Mouse (Mus musculus): ENCODE data around the gene Dyrk1a.

Gene Dyrk1a

DNA sequence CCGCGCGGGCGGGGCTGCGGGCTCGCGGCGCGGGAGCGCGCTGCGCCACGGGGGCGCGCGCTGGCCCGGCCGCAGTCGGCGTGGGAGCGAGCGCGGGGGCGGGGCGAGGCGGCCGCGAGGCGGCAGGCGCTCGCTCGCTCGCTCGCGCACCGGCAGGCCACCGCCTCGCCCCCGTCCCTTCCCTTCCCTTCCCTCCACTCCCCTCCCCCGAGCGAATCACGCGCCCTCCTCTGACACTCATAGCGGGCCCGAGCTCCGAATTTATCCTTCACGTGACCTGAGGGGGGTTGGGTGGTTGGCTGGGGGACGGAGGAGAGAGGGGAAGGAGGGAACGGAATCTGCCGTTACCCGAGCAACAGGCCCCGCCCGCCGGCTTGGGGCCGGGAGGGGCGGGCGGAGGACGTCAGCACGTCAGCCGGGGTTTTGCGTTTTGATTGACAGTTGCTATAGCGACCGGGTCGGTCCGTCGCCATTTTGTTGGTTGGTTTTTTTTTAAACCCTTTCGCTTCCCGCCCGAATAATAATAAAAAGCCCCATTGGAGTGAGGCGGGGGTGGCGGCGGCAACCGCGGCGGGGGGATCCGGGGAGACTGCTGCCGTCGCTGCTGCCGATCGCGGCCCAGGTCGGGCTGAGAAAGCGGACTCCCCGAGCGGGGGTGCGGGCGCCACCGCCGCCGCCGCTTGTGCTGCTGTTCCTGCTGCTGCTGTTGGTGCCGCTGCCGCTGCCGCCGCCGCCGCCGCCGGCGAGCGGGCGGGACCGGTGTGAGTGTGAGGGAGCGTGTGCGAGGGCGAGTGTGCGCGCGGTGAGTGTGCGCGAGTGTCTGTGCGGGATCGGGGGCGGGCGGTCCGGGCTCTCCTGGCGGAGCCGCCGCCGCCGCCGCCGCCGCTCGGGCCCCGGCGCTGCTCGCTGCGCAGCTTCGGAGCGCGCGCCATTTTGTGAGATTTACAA, at the start of gene Dyrk1a:
Gene Dyrk1a (plus strand): TSS at position 782 of the 948 bp plus-strand sequence.
- DNase-seq (ENCODE audit: extremely low read depth, insufficient read length, low spot score), result peak; percentile 99

DNA sequence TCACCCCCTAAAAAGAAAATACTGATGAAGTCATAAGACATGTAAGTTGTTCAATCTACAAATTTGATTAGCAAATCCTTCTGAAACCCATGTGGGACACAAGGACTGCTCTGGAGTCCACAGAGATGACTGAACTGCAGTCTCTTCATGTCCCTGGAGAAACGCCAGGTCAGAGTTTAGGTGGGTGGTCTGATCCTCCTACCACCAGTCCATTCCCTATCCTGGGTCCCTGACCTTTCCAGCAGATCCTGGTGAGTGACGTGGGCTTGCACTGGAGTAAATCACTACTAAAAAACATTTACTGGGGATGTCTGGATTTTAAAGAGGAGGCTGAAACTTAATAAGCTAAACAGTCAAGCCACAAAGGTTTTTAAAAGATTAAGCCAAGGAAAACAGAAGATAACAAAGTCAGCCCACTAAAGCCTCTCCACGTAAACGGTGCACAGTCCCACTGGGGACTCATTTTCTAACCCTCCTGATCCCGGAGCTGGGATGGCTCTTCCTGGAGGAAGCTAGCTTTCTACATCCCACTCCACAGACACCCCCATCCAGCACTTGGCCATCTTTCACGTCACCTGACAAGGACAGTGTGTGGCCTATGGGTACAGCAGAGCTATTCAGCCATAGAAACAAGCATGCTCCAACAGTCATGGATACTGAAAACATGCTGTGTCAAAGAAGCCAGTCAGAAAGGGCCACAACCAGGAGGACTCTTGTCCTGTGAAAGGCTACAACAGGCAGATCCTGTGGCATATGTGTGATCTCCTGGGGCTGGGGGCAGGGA, 46.0 kb upstream of the Dyrk1a start:
- DNase-seq (ENCODE audit: extremely low read depth, insufficient read length, low spot score), result no peak

GRCm38 (mm10) chr16:94524691-94525090, 45.1 kb upstream of the Dyrk1a start:
- DNase-seq (ENCODE audit: extremely low read depth, insufficient read length, low spot score), result no peak

GRCm38 (mm10) chr16:94525955-94526343, 43.9 kb upstream of the Dyrk1a start:
- DNase-seq (ENCODE audit: extremely low read depth, insufficient read length, low spot score), result no peak

DNA sequence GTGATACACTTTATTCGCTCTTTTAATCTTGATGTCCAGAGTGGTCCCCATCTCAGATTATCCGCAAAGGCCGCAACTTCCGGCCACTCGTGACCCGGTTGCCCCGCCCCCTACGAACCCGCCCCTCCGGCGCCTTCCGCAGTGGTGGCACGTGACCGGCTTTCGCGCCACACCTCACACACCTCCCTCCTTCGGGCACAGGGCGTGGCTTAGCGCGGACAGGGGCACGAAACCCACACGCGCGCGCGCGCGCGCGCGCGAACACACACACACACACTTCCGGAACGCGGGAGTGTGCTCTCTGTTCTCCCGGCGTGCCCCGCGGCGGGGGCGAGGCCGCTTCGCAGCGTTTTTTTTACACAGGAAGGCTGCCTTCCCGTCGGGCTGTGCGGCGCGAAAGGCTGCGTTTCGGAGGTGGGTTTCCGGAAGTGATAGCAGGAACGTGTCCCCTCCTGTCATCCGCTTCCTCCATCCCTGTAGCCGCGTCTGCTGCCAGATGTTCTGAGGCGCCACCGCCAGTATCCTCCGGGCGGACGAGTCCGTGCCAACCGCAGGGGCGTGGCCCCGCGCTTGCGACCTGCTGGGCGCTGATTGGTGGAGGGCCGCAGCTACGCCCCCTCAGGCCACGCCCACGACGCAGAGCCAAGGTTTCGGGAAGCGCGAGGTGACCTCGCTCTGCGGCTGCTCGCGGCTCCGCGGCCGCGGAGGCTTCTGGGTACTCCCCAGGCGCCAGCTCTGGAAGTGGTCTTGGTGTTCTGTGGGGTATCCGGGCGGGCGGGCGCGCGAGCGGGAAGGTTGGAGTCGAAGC, 43.3 kb upstream of the Dyrk1a start, which contains the start of gene Vps26c:
Gene Vps26c (minus strand): TSS at position 487 of the 808 bp plus-strand sequence.
- peak; percentile 99 for DNase-seq (ENCODE audit: extremely low read depth, insufficient read length, low spot score)

DNA sequence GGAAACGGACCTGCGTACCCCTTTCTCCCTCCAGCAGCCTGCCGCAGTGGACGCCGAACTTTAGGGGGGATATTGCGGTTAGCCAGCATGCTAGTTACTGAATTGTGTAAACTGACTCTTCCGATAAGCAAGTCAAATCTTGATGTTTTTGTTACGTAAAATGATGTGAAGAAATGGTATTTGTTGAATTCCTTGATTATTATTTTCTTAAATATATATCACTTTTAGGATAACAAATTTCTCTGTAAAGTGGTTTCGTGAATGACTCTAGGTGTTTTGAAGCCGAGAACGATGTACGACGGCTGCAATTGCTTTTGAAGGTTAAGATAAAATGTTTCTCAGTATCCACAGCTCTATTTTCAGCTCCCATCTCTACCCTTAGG, 42.7 kb upstream of the Dyrk1a start:
- no peak for DNase-seq (ENCODE audit: extremely low read depth, insufficient read length, low spot score)

GRCm38 (mm10) chr16:94527546-94527945, 42.3 kb upstream of the Dyrk1a start:
- no peak for DNase-seq (ENCODE audit: extremely low read depth, insufficient read length, low spot score)

DNA sequence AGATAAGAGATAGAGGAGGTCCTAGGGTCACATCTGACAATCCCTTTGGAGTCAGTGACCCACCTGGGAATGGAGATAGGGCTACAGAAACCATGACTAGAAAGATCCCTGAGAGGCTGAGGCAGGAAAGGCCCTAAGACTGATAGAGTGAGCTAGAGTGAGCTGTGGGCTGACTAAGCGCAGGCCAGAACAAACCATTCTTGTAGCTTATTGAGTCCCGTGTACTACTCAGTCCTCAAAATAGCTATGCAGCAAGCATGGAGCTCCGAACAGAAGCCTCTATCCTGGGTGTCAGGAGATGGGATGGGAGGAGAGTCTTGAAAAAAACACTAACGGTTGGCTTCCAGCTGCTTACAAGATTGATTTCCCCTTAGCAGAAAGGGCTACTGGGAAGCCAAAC, 38.5 kb upstream of the Dyrk1a start:
- no peak for DNase-seq (ENCODE audit: extremely low read depth, insufficient read length, low spot score)

DNA sequence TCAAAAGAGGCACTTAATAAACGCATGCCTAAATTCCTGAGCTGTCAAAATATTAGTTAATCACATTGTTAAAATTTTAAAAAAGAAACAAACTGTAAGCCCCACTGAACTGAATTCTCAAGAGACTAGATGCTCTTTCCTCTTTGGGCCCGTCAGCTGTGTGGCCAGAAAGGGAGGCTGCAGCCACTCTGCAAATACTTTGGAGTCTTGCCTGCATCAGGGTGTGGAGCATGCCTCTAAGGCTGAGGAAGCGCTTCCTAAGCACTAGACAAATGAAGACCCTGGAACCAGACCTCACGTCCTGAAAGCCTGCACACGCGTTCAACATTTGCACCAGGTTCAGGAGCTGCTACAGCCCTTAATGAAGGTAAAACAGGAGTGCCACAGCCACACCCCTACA, 36.1 kb upstream of the Dyrk1a start:
- no peak for DNase-seq (ENCODE audit: extremely low read depth, insufficient read length, low spot score)

- DNase-seq (ENCODE audit: extremely low read depth, insufficient read length, low spot score), result no peak
Observed at GRCm38 (mm10) chr16:94535716-94536115, 34.1 kb upstream of the Dyrk1a start.

DNA sequence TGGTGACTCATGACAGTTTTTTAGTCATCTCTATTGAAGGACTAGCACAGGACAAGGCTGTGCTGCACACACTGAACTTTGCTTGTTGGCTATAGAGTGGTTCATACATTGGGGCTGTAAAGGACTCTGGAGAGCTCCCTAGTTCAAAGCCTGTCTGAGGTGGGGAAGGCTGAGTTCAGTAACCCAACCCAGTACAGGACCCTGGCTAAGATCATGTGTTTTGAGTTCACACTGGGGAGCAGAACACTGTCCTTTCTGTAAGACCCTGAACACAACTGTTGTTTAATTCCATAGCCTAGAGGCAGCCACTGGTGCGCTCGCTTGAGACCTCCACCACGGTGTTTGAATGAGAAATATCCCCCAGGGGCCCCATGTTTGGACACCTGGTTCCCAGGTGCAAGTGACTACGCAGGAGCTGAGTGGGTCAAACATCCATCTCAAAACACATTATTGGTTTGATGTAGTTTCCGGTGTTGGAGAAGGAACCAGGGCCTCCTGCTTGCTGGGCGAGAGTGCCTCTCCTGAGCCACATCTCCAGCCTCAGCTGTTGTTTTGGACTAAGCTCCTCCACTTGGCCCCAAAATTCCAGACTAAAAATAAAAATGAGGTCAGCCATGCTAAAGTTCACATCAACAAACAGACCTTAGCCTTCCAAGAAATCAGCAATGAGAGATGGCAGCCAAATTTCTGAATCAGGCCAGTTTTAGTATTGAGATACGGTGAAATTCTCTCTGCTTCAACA, 33.2 kb upstream of the Dyrk1a start:
- DNase-seq (ENCODE audit: extremely low read depth, insufficient read length, low spot score), result no peak

DNA sequence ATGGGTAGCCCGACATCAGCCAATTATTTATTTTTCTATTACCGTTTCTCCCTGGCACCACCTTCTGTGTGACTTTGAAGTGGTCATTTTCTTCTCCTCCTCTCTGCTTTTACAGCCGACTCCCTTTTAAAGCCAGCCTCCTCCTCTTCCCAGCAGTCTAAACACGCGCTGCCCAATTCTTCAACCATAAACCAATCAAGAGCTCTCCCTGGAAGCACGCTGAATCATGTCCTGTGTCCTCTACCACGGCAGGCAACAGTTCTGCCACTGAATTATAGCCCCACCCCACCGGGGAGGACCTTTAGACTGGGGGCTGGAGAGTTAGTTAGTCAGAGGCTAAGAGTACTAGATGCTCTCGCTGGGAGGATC, 32.7 kb upstream of the Dyrk1a start:
- peak; percentile 66 for DNase-seq (ENCODE audit: extremely low read depth, insufficient read length, low spot score)

DNA sequence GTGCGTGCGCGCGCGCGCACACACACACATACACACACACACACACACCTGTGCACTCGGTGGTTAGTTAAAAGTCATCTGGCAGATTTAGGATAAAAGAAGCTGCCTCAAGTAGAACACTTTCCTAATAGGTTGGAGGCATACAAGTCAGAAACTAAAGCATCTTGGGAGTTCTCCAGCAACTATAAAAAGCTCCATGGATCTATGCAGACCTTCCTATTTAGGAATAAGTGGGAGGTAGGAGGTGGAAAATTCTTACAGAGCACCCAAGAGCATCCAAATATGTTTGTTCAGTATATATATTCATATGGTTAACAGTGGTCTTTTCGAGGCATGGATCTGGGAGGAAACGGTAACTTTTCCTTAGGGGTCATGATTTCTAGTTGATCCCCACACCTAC, 29.7 kb upstream of the Dyrk1a start:
- no peak for DNase-seq (ENCODE audit: extremely low read depth, insufficient read length, low spot score)

DNA sequence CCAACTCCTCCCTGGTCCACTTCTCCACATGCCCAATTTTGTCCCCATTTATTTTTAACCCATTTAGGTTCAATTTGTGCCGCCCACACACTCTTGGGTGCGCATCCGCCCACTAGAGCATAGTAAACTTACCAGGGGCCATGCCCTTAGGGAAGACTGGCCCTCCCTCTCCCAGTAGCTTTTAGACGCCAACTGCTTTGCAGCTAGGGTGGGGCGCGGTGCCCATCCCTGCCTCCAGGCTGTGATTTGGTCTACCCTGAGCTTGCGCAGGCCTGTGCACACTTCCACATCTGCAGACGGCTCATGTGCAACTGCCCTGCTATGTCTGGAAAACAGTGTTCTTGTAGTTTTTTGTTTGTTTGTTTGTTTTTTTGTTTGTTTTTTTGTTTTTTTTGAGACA, 26.9 kb upstream of the Dyrk1a start:
- no peak for DNase-seq (ENCODE audit: extremely low read depth, insufficient read length, low spot score)

- no peak for DNase-seq (ENCODE audit: extremely low read depth, insufficient read length, low spot score)
Observed at GRCm38 (mm10) chr16:94544540-94545105, 25.2 kb upstream of the Dyrk1a start.

- DNase-seq (ENCODE audit: extremely low read depth, insufficient read length, low spot score), result no peak
Observed at GRCm38 (mm10) chr16:94545781-94546562, 23.8 kb upstream of the Dyrk1a start.

GRCm38 (mm10) chr16:94549813-94550212, 20.0 kb upstream of the Dyrk1a start:
- no peak for DNase-seq (ENCODE audit: extremely low read depth, insufficient read length, low spot score)

DNA sequence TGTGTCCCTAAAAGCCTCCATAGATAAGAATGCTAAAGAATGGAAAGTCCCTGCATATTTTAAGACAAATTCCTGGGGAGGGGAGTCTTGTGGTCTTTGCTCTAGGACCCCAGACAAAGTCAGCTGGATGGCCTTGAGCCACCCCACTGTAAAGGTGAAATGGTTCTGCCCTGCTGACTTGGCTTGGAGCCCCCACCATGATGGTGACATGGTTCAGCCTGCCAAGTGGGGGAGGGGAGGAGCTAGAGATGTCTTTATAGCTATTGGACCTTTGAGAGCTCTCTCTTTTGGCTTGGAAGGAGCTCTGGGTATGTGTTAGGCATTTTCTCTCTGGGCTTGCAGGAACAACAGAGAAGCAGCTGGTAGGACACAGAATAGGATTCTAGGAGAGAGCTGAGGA, 17.9 kb upstream of the Dyrk1a start:
- no peak for DNase-seq (ENCODE audit: extremely low read depth, insufficient read length, low spot score)

DNA sequence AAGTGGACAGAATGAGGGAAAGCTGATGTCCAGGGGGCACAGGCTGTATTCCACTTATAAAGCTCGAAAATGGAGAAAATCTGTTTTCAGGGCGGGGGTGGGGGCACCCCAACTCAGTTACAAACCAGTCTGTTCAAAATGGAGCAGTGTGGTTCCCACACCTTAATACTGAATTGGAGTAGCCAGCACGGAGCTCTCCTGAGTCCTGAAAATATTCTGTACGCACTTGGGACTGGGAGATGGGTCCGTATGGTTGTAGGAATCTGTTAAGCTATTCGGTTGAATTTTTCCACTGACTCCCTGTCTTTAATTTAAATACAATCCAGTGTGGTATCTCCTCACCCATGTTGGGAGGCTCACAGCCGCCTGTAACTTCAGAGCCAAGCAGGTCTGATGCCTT, 14.5 kb upstream of the Dyrk1a start:
- no peak for DNase-seq (ENCODE audit: extremely low read depth, insufficient read length, low spot score)

Measured in 3134 (cell line).